Mouse (Mus musculus): Measurements from ENCODE around the gene Zfp746.

Gene Zfp746

GRCm38 (mm10) chr6:48086471-48086878, at the start of gene Zfp746:
Gene Zfp746 (minus strand): TSS chr6:48086593.
- DNase-seq (ENCODE audit: low read depth, low spot score): peak; percentile 86

- DNase-seq (ENCODE audit: low read depth, low spot score): peak; percentile 75
Measured at GRCm38 (mm10) chr6:48121092-48121491, 34.7 kb upstream of the Zfp746 start.

- no peak for DNase-seq (ENCODE audit: low read depth, low spot score)
Measured at GRCm38 (mm10) chr6:48116036-48116435, 29.6 kb upstream of the Zfp746 start.

- DNase-seq (ENCODE audit: low read depth, low spot score): peak; percentile 57
Measured at GRCm38 (mm10) chr6:48086957-48087715, 743 bp upstream of the Zfp746 start.

- DNase-seq (ENCODE audit: low read depth, low spot score): peak; percentile 52
Measured at GRCm38 (mm10) chr6:48085521-48086404, 630 bp downstream of the Zfp746 start.

GRCm38 (mm10) chr6:48083733-48084191, 2.6 kb downstream of the Zfp746 start:
- DNase-seq (ENCODE audit: low read depth, low spot score): no peak

GRCm38 (mm10) chr6:48081952-48082351, 4.4 kb downstream of the Zfp746 start:
- no peak for DNase-seq (ENCODE audit: low read depth, low spot score)

GRCm38 (mm10) chr6:48081021-48081420, 5.4 kb downstream of the Zfp746 start:
- DNase-seq (ENCODE audit: low read depth, low spot score): no peak

GRCm38 (mm10) chr6:48073316-48073715, 13.1 kb downstream of the Zfp746 start:
- no peak for DNase-seq (ENCODE audit: low read depth, low spot score)

GRCm38 (mm10) chr6:48067492-48067891, 18.9 kb downstream of the Zfp746 start:
- no peak for DNase-seq (ENCODE audit: low read depth, low spot score)

GRCm38 (mm10) chr6:48065587-48066075, 20.8 kb downstream of the Zfp746 start:
- peak; percentile 30 for DNase-seq (ENCODE audit: low read depth, low spot score)

- DNase-seq (ENCODE audit: low read depth, low spot score): peak; percentile 27
Measured at GRCm38 (mm10) chr6:48064451-48064850, 21.9 kb downstream of the Zfp746 start.

- DNase-seq (ENCODE audit: low read depth, low spot score): peak; percentile 46
Measured at GRCm38 (mm10) chr6:48063940-48064339, 22.5 kb downstream of the Zfp746 start.

GRCm38 (mm10) chr6:48060895-48061294, 25.5 kb downstream of the Zfp746 start:
- DNase-seq (ENCODE audit: low read depth, low spot score): no peak

- no peak for DNase-seq (ENCODE audit: low read depth, low spot score)
Measured at GRCm38 (mm10) chr6:48060421-48060820, 26.0 kb downstream of the Zfp746 start.

- no peak for DNase-seq (ENCODE audit: low read depth, low spot score)
Measured at GRCm38 (mm10) chr6:48052136-48052535, 34.3 kb downstream of the Zfp746 start.

- DNase-seq (ENCODE audit: low read depth, low spot score): no peak
Measured at GRCm38 (mm10) chr6:48051666-48052065, 34.7 kb downstream of the Zfp746 start.

- DNase-seq (ENCODE audit: low read depth, low spot score): no peak
Measured at GRCm38 (mm10) chr6:48049273-48050065, 36.9 kb downstream of the Zfp746 start.

- peak; percentile 86 for DNase-seq (ENCODE audit: low read depth, low spot score)
Measured at GRCm38 (mm10) chr6:48048426-48049272, 37.7 kb downstream of the Zfp746 start, which contains the start of gene Zfp777. Gene Zfp777 (minus strand): TSS chr6:48048911.
